Mouse (Mus musculus): ENCODE data around the gene Cdkl1.

The Cdkl1 gene

GRCm38 (mm10) chr12:69790530-69791505 lies at the start of gene Cdkl1:
TSS of gene Cdkl1 (minus strand) at chr12:69791267.
- DNase-seq (ENCODE audit: low spot score in 2 of 2): peak; percentile 37 to 67

GRCm38 (mm10) chr12:69838376-69838775 lies 47.3 kb upstream of the Cdkl1 start:
- DNase-seq (ENCODE audit: low spot score in 2 of 2): no peak

GRCm38 (mm10) chr12:69833982-69834604 lies 43.0 kb upstream of the Cdkl1 start:
- DNase-seq (ENCODE audit: low spot score in 2 of 2): no peak

- no peak for DNase-seq (ENCODE audit: low spot score in 2 of 2)
Observed at GRCm38 (mm10) chr12:69831239-69831910, 40.3 kb upstream of the Cdkl1 start.

- no peak for DNase-seq (ENCODE audit: low spot score in 2 of 2)
Observed at GRCm38 (mm10) chr12:69828214-69828613, 37.1 kb upstream of the Cdkl1 start.

- no peak for DNase-seq (ENCODE audit: low spot score in 2 of 2)
Observed at GRCm38 (mm10) chr12:69824881-69825597, 34.0 kb upstream of the Cdkl1 start.

- DNase-seq (ENCODE audit: low spot score in 2 of 2): no peak
Observed at GRCm38 (mm10) chr12:69814272-69814671, 23.2 kb upstream of the Cdkl1 start.

- no peak for DNase-seq (ENCODE audit: low spot score in 2 of 2)
Observed at GRCm38 (mm10) chr12:69813596-69813995, 22.5 kb upstream of the Cdkl1 start.

- no peak for DNase-seq (ENCODE audit: low spot score in 2 of 2)
Observed at GRCm38 (mm10) chr12:69812986-69813385, 21.9 kb upstream of the Cdkl1 start.

- no peak for DNase-seq (ENCODE audit: low spot score in 2 of 2)
Observed at GRCm38 (mm10) chr12:69811976-69812375, 20.9 kb upstream of the Cdkl1 start.

GRCm38 (mm10) chr12:69809439-69809838 lies 18.4 kb upstream of the Cdkl1 start:
- no peak for DNase-seq (ENCODE audit: low spot score in 2 of 2)

GRCm38 (mm10) chr12:69807399-69807985 lies 16.4 kb upstream of the Cdkl1 start:
- no peak for DNase-seq (ENCODE audit: low spot score in 2 of 2)

GRCm38 (mm10) chr12:69805148-69805547 lies 14.1 kb upstream of the Cdkl1 start:
- DNase-seq (ENCODE audit: low spot score in 2 of 2): no peak

GRCm38 (mm10) chr12:69804393-69805070 lies 13.5 kb upstream of the Cdkl1 start:
- no peak for DNase-seq (ENCODE audit: low spot score in 2 of 2)

GRCm38 (mm10) chr12:69803196-69803595 lies 12.1 kb upstream of the Cdkl1 start:
- no peak for DNase-seq (ENCODE audit: low spot score in 2 of 2)

GRCm38 (mm10) chr12:69800586-69800985 lies 9.5 kb upstream of the Cdkl1 start:
- no peak for DNase-seq (ENCODE audit: low spot score in 2 of 2)

- no peak for DNase-seq (ENCODE audit: low spot score in 2 of 2)
Observed at GRCm38 (mm10) chr12:69796311-69796710, 5.2 kb upstream of the Cdkl1 start.

- DNase-seq (ENCODE audit: low spot score in 2 of 2): no peak
Observed at GRCm38 (mm10) chr12:69789766-69790529, 1.1 kb downstream of the Cdkl1 start.

GRCm38 (mm10) chr12:69788380-69788779 lies 2.7 kb downstream of the Cdkl1 start:
- no peak for DNase-seq (ENCODE audit: low spot score in 2 of 2)

GRCm38 (mm10) chr12:69785471-69785870 lies 5.6 kb downstream of the Cdkl1 start:
- no peak for DNase-seq (ENCODE audit: low spot score in 2 of 2)

Data from urinary bladder, postnatal 4 days (tissue).